Mouse (Mus musculus) limb, embryonic 12.5 days (tissue): ENCODE measurements around the gene Rrbp1. TPM values are rescaled to one million over a fixed set of nuclear protein-coding genes. Genes with fewer than 3 reads are reported as not detected.

Source experiments
- ATAC-seq: fragments of 200-750 bp; cut with Nextera tagmentation; 2 replicates; pipeline ENCODE4 v1.8.0; 2017; ENCODE audit warnings: low read depth, moderate TSS enrichment; ENCODE audit not compliant: insufficient number of reproducible peaks, insufficient read depth, low FRiP score, low TSS enrichment
- H3K27ac ChIP-seq: fragments of 300-500 bp; sonication (generic); 2 replicates; pipeline ENCODE4 v1.5.1; 2016; ENCODE audit warnings: mild to moderate bottlenecking, moderate library complexity
- H3K27me3 ChIP-seq: fragments of 300-500 bp; sonication (generic); 2 replicates; pipeline ENCODE4 v1.6.1; 2016; ENCODE audit warnings: mild to moderate bottlenecking, moderate library complexity
- H3K36me3 ChIP-seq: fragments of 300-500 bp; sonication (generic); 2 replicates; pipeline ENCODE4 v1.6.1; 2016; ENCODE audit warnings: mild to moderate bottlenecking, moderate library complexity
- H3K4me1 ChIP-seq: fragments of 300-500 bp; sonication (generic); replicated peaks from 2 replicates; pipeline ENCODE4 v1.6.1; 2016
- H3K4me2 ChIP-seq: fragments of 300-500 bp; sonication (generic); 2 replicates; pipeline ENCODE4 v1.6.1; 2016; ENCODE audit warnings: mild to moderate bottlenecking, moderate library complexity
- H3K4me3 ChIP-seq: fragments of 300-500 bp; sonication (generic); replicated peaks from 2 replicates; pipeline ENCODE4 v1.5.1; 2016; ENCODE audit warnings: mild to moderate bottlenecking
- H3K9ac ChIP-seq: fragments of 300-500 bp; sonication (generic); replicated peaks from 2 replicates; pipeline ENCODE4 v1.6.1; 2016; ENCODE audit warnings: mild to moderate bottlenecking, moderate library complexity
- H3K9me3 ChIP-seq: fragments of 300-500 bp; sonication (generic); 2 replicates; pipeline ENCODE4 v1.6.1; 2016; ENCODE audit warnings: mild to moderate bottlenecking, moderate library complexity
- WGBS: fragments of 180-500 bp; shearing (Covaris S2); methylation state at CpG from one replicate; pipeline ENCODE4 v1.1.7; 2016; 5-methylcytosine and 5-hydroxymethylcytosine counted together
- polyA plus RNA-seq: library from polyadenylated mRNA; unstranded; fragments of >200 nt; fragmentation: Nextera tagmentation; extraction: Ambion mirVana; gene quantifications from 2 replicates; pipeline ENCODE4 v1.2.1, GENCODE M21; 2016

Gene Rrbp1
- polyA plus RNA-seq, 1 experiment from 2014 or later: 78.8 TPM

DNA sequence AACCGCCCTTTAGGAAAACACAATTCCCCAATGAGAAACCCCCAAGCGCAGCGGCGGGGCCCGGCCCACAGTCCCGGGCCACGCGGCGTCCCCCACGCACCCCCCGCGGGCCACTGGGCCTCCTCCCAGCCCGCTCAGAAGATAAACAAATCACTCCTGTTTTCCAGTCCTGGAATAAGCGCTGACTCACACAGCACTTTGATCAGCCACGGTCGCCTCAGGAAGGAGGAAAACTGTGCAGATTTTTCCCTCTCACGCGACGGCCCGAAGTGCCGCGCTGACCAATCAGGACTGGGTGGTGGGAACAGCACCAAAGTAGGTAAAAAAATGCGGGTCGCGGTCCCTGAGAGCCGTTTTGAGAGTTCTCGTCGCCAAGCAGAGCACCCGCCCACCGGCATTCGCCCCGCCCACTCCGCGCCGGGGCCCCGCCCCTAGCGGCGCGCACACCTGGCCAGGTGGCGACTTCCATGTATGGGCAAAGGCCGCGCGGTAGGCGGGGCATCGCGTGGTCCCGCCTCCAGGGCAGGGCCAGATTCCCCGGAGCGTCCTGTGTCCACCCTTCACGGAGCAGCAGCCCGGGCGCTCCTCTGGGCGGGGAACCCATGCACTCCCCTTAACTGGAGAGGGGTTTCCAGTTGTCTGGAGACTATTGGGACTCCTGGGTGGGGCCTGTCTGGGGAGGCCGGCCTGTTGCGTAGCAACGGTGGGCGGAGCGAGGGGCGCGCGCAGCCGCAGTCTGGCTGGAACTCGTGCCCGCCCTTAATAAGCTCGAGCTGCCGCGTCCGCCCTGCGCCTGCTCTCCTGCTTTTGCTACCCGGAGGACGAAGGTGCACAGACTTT, 96.1 kb downstream of the Rrbp1 start, which contains the start of gene Dstn:
Gene Dstn, plus strand, starts transcription at position 561 of the 840 bp plus-strand sequence.
- H3K27me3 ChIP-seq: no peaks in the 10 kb centered on the region
- WGBS: under 1% methylated on average over 71 of the region's 71 CpGs
- H3K4me3 ChIP-seq: peak within 1 kb of the TSS; percentile 74
- peak; percentile 99 for ATAC-seq
- H3K27ac ChIP-seq: peak within 1 kb of the TSS; percentile 99
- H3K9ac ChIP-seq: peak within 1 kb of the TSS; percentile 94
- peaks cover 27% of the 10 kb centered on the region for H3K4me1 ChIP-seq
- no peaks in the 10 kb centered on the region for H3K36me3 ChIP-seq
- no peaks in the 10 kb centered on the region for H3K9me3 ChIP-seq
- H3K4me2 ChIP-seq: peak within 1 kb of the TSS; percentile 70

DNA sequence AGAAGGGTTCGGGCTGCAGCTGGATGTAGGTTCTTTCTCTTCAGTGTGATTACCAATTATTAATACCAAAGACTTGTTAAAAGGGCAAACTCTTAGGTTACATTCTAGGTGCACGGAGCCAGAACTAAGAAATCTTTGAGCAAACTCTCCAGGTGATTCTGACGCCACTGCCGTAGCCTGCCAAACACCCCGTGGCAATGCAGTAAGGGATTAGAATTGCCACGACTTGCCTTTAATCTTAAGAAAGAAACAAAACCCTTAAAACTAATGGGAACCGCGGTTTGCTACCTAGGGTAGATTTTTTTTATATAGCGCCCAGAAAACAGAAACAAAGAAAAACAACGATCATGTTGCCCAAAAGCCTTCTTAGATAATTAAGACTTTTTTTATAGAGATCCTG, 96.8 kb downstream of the Rrbp1 start:
- Histone ChIP-seq H3K27me3 (no peaks in the 10 kb centered on the region), H3K27ac (peak overlapping the region; percentile 99), H3K9me3 (no peaks in the 10 kb centered on the region), H3K4me3 (peak overlapping the region; percentile 74), H3K4me1 (peaks cover 27% of the 10 kb centered on the region), H3K4me2 (peak overlapping the region; percentile 70), H3K9ac (peak overlapping the region; percentile 94), H3K36me3 (no peaks in the 10 kb centered on the region)
- 3% methylated on average over 10 of the region's 10 CpGs for WGBS
- no peak for ATAC-seq

- H3K9ac ChIP-seq: no peak overlapping the region
- ATAC-seq: no peak
- 82% methylated on average over 2 of the region's 2 CpGs for WGBS
- H3K27me3 ChIP-seq: no peaks in the 10 kb centered on the region
- no peaks in the 10 kb centered on the region for H3K9me3 ChIP-seq
- peaks cover 10% of the 10 kb centered on the region for H3K4me1 ChIP-seq
- no peaks in the 10 kb centered on the region for H3K36me3 ChIP-seq
- no peak overlapping the region for H3K4me3 ChIP-seq
- H3K4me2 ChIP-seq: no peak overlapping the region
- no peak overlapping the region for H3K27ac ChIP-seq
Measured at GRCm38 (mm10) chr2:143912199-143912598, 98.9 kb downstream of the Rrbp1 start.

DNA sequence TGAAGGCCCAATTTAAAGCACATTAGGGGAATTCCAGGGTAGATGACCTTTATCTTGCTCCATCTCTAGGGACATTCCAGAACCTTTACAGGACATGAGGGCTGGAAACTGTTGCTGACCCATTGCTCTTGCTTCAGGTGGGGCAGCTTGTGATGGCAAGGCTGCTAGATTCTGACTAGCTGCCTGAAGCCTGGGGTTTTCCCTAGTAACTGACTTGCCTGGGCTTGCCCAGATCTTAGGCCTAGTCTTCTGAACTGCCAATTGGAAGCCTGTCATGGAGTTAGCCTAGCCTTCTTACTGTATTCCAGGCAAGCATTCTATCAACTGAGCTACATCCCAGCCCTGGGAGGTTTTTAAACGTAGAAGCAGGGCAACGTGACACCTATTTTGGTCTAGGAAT, 101.8 kb downstream of the Rrbp1 start:
- H3K4me2 ChIP-seq: no peak overlapping the region
- no peaks in the 10 kb centered on the region for H3K9me3 ChIP-seq
- no peak for ATAC-seq
- no peaks in the 10 kb centered on the region for H3K4me1 ChIP-seq
- no peaks in the 10 kb centered on the region for H3K27me3 ChIP-seq
- no peak overlapping the region for H3K9ac ChIP-seq
- H3K27ac ChIP-seq: no peak overlapping the region
- no peaks in the 10 kb centered on the region for H3K36me3 ChIP-seq
- no peak overlapping the region for H3K4me3 ChIP-seq
- 79% methylated on average over 2 of the region's 2 CpGs for WGBS

GRCm38 (mm10) chr2:143904896-143905295, 106.2 kb downstream of the Rrbp1 start:
- Histone ChIP-seq H3K27me3 (no peaks in the 10 kb centered on the region), H3K36me3 (no peaks in the 10 kb centered on the region), H3K27ac (no peak overlapping the region), H3K4me1 (no peaks in the 10 kb centered on the region), H3K9ac (no peak overlapping the region), H3K4me3 (no peak overlapping the region), H3K4me2 (no peak overlapping the region), H3K9me3 (no peaks in the 10 kb centered on the region)
- 82% methylated on average over 5 of the region's 5 CpGs for WGBS
- no peak for ATAC-seq

GRCm38 (mm10) chr2:143903376-143904045, 107.6 kb downstream of the Rrbp1 start:
- Histone ChIP-seq H3K27ac (no peak overlapping the region), H3K36me3 (no peaks in the 10 kb centered on the region), H3K9ac (no peak overlapping the region), H3K9me3 (no peaks in the 10 kb centered on the region), H3K4me2 (no peak overlapping the region), H3K4me1 (no peaks in the 10 kb centered on the region), H3K4me3 (no peak overlapping the region), H3K27me3 (no peaks in the 10 kb centered on the region)
- WGBS: 78% methylated on average over 9 of the region's 9 CpGs
- no peak for ATAC-seq

DNA sequence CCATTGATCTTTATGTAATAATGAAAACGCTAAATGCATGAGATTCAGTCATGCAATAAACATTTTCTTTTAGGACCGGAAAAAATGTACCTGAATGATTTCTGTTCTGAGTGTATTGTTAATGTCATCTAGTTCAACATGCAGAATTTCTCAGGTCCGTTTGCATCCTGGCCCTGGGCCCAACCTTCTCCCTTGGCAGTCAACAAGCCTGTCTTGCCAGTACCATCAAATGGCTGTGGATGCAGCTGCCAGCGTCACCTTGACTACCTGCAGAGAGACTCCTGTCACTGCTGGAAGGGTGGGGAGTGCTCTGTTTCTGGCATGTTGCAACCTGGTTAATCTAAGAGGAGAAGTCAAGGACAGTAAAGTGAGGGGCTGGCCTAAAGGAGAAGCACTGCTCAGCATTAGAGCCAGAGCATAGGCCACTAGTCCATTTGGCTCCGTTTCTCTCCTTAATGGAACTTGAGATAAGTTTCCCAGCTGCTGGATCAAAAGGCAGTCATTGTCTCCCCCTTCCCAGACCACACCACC, 110.2 kb downstream of the Rrbp1 start:
- 69% methylated on average over 5 of the region's 5 CpGs for WGBS
- H3K27ac ChIP-seq: no peak overlapping the region
- H3K4me2 ChIP-seq: no peak overlapping the region
- no peaks in the 10 kb centered on the region for H3K27me3 ChIP-seq
- H3K36me3 ChIP-seq: no peaks in the 10 kb centered on the region
- no peak overlapping the region for H3K9ac ChIP-seq
- H3K4me1 ChIP-seq: no peaks in the 10 kb centered on the region
- H3K9me3 ChIP-seq: no peaks in the 10 kb centered on the region
- ATAC-seq: no peak
- no peak overlapping the region for H3K4me3 ChIP-seq

- no peak overlapping the region for H3K9ac ChIP-seq
- 90% methylated on average over 9 of the region's 9 CpGs for WGBS
- no peaks in the 10 kb centered on the region for H3K9me3 ChIP-seq
- H3K4me3 ChIP-seq: no peak overlapping the region
- no peak overlapping the region for H3K27ac ChIP-seq
- H3K36me3 ChIP-seq: no peaks in the 10 kb centered on the region
- H3K27me3 ChIP-seq: no peaks in the 10 kb centered on the region
- no peak for ATAC-seq
- no peak overlapping the region for H3K4me2 ChIP-seq
- H3K4me1 ChIP-seq: no peaks in the 10 kb centered on the region
Measured at GRCm38 (mm10) chr2:143899470-143900220, 111.4 kb downstream of the Rrbp1 start.

Other genes with a start within 250 kb of the Rrbp1 start
- gene Bfsp1, start 148.1 kb downstream of the Rrbp1 start, polyA plus RNA-seq: 1.4 and 1.8 TPM in 2 replicates
- gene Dstn, start 95.9 kb downstream of the Rrbp1 start, polyA plus RNA-seq: 305 and 312 TPM in 2 replicates
- gene Banf2, start 21.8 kb upstream of the Rrbp1 start, polyA plus RNA-seq: not detected in 2 replicates